Mouse (Mus musculus): Measurements from ENCODE around the gene Calhm6. TPM values are rescaled to one million over a fixed set of nuclear protein-coding genes. Genes with fewer than 3 reads are reported as not detected.

Gene Calhm6
- polyA plus RNA-seq, 1 experiment = 0.50 TPM

DNA sequence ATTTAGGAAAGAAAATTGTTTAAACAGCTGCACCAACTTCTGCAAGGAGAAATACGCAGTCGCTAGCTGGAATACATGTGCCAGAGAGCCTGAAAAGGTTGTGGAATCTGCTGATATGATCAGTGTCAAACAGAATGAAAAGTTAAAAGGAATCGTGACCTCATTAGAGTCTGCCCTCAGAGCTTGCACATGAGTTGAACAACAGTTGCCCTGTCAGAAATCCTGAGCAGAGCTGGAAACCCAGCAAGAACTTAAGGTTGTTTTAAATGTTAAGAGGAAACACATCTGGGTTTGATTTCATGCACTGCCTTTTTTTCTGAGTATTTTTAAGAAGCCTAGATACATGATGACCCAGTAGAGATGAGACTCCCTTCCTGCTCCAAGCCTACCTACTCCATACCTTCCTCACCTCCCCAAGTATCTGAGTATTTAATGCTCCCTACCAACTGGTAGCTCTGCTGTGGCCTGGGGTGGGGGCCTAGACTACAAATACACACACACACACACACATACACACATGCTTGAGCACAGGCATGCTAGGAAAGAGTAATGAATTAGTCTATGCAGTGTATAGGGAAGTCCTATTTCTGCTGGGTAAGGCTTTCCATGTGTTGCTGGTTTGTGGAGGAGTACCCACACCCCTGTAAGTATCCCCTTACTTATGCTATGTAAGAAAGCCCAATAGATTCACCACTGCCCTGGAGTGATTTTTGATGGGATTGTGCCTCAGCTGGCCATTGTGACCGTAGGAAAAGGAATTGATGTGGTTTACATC is 15.6 kb downstream of the Calhm6 start:
- DNase-seq (ENCODE audit: extremely low spot score in 1 of 2, low spot score in 1 of 2) = no peak

- DNase-seq (ENCODE audit: extremely low spot score in 1 of 2, low spot score in 1 of 2) = no peak
Measured at GRCm38 (mm10) chr10:34110863-34111465, 16.8 kb downstream of the Calhm6 start.

GRCm38 (mm10) chr10:34096418-34096883 is 31.3 kb downstream of the Calhm6 start, which contains the start of gene Calhm5:
Gene Calhm5, minus strand, starts transcription at chr10:34096519.
- DNase-seq (ENCODE audit: extremely low spot score in 1 of 2, low spot score in 1 of 2) = peak in 1 of 2 experiments; percentile 74

GRCm38 (mm10) chr10:34095964-34096363 is 31.8 kb downstream of the Calhm6 start:
- no peak for DNase-seq (ENCODE audit: extremely low spot score in 1 of 2, low spot score in 1 of 2)

DNA sequence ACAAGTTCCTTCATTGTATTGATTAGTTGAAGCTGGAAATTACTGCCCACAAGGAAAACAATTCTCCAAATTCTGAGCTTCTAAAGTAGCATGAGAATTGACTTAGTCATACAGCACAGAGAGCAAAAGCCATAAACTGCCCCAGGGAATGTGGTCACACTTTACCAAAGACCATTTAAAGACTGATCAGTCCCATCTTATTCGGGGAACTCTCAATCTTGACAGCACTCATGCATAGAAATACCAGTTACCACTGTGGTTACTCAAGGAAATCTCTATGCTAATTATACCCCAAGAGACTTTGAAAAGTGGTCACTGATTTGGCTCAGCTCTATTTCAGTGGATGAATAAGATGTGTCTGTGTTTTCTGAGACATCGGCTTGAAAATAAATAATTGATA is 32.6 kb downstream of the Calhm6 start:
- DNase-seq (ENCODE audit: extremely low spot score in 1 of 2, low spot score in 1 of 2) = no peak

GRCm38 (mm10) chr10:34091888-34092287 is 35.9 kb downstream of the Calhm6 start:
- DNase-seq (ENCODE audit: extremely low spot score in 1 of 2, low spot score in 1 of 2) = peak; percentile 68 to 81

- DNase-seq (ENCODE audit: extremely low spot score in 1 of 2, low spot score in 1 of 2) = no peak
Measured at GRCm38 (mm10) chr10:34090481-34090880, 37.3 kb downstream of the Calhm6 start.

DNA sequence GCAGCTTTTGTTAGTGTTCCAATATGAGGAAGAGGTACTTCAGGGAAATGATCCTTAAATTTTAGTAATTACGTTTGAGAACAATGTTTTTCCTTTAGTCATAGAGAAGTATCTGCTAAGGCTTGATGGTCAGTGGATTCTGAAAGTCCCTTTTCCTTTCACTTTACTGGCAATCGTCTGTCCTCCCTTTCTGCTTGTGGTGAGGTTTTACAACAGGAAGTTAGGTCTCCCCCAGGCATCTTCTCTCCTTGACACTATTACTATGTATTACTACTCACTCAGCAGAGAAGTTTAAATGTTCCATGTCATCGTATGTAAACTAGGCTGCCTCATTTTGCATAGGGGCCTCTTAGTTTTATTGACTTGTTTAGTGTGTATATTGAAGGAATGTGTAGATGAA is 38.3 kb downstream of the Calhm6 start:
- no peak for DNase-seq (ENCODE audit: extremely low spot score in 1 of 2, low spot score in 1 of 2)

- no peak for DNase-seq (ENCODE audit: extremely low spot score in 1 of 2, low spot score in 1 of 2)
Measured at GRCm38 (mm10) chr10:34088515-34088914, 39.3 kb downstream of the Calhm6 start.

DNA sequence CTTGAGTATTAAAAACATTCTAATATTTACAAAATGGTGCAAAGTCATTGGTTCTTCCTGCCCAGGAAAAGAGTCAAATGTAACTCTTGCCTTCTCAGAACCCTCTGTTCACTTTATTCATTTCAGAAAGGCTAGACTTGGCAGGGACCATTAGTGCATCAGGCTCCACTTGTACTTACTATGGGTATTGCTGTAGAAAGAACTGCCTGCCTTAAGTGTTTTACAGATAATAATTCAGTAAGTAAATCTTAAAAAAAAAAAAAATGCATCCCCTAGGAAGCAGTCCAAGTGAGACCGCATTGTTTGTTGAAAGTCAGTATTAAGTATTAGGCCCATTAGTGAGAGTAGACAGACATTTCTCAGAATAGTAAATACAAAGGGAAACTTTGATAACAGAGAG is 41.3 kb downstream of the Calhm6 start:
- DNase-seq (ENCODE audit: extremely low spot score in 1 of 2, low spot score in 1 of 2) = no peak

Other genes with a start within 250 kb of the Calhm6 start
- 0.57 and 0.82 TPM in 2 replicates for gene Rsph4a, start 222.9 kb downstream of the Calhm6 start, polyA plus RNA-seq (2012; rRNA removed)
- gene Zup1, start 176.7 kb downstream of the Calhm6 start, polyA plus RNA-seq (2012; rRNA removed) = 6.8 and 8.3 TPM in 2 replicates
- 60.9 and 78.0 TPM in 2 replicates for gene Rwdd1, start 108.4 kb downstream of the Calhm6 start, polyA plus RNA-seq (2012; rRNA removed)
- gene Trappc3l, start 90.4 kb downstream of the Calhm6 start, polyA plus RNA-seq (2012; rRNA removed) = not detected in 2 replicates
- gene Calhm4, start 83.7 kb downstream of the Calhm6 start, polyA plus RNA-seq (2012; rRNA removed) = not detected in 2 replicates
- 1.4 and 1.8 TPM in 2 replicates for gene Calhm5, start 31.5 kb downstream of the Calhm6 start, polyA plus RNA-seq (2012; rRNA removed)
- 3.6 and 3.8 TPM in 2 replicates for gene Dse, start 79.7 kb upstream of the Calhm6 start, polyA plus RNA-seq (2012; rRNA removed)
- gene Tspyl1, start 154.2 kb upstream of the Calhm6 start, polyA plus RNA-seq (2012; rRNA removed) = 103 and 105 TPM in 2 replicates
- gene Tspyl4, start 169.5 kb upstream of the Calhm6 start, polyA plus RNA-seq (2012; rRNA removed) = 289 and 295 TPM in 2 replicates